Mouse (Mus musculus) small intestine, adult 2 months (tissue): Measurements from ENCODE around the gene Msantd3. TPM values are rescaled to one million over a fixed set of nuclear protein-coding genes. Genes with fewer than 3 reads are reported as not detected.

ENCODE experiments used
- H3K27ac ChIP-seq: fragments of 200-500 bp; 2 replicates; pipeline ENCODE4 v1.5.1; 2012; ENCODE audit warnings: low read depth, low read length, control low read depth, inconsistent platforms; ENCODE audit not compliant: insufficient read depth
- H3K27me3 ChIP-seq: fragments of 200-500 bp; 2 replicates; pipeline ENCODE4 v1.6.1; 2012; ENCODE audit warnings: mild to moderate bottlenecking, moderate library complexity, low read length, inconsistent platforms; ENCODE audit not compliant: control insufficient read depth, insufficient read depth
- H3K36me3 ChIP-seq: fragments of 200-500 bp; 2 replicates; pipeline ENCODE4 v1.6.1; 2012; ENCODE audit warnings: mild to moderate bottlenecking, low read length, control low read depth, inconsistent platforms; ENCODE audit not compliant: control insufficient read depth, insufficient read depth
- H3K4me1 ChIP-seq: fragments of 200-500 bp; 2 replicates; pipeline ENCODE4 v1.6.1; 2012; ENCODE audit warnings: low read length, inconsistent platforms, mixed read lengths; ENCODE audit not compliant: control insufficient read depth, insufficient read depth, insufficient read length
- H3K4me3 ChIP-seq: fragments of 200-500 bp; 2 replicates; pipeline ENCODE4 v1.5.1; 2012; ENCODE audit warnings: low read depth, mild to moderate bottlenecking, control low read depth, inconsistent platforms, low read length, moderate library complexity
- CTCF ChIP-seq: fragments of 200-500 bp; IDR thresholded peaks from 2 replicates; pipeline ENCODE4 v1.5.1; 2012; ENCODE audit warnings: low read depth, mild to moderate bottlenecking, control low read depth, inconsistent platforms, low read length, moderate library complexity, mixed read lengths; ENCODE audit not compliant: insufficient replicate concordance, insufficient read length; ENCODE audit errors: extremely low read depth
- POLR2A ChIP-seq: fragments of 200-500 bp; IDR thresholded peaks from 2 replicates; pipeline ENCODE4 v1.6.1; 2012; ENCODE audit warnings: low read depth, mild to moderate bottlenecking, control low read depth, inconsistent platforms, low read length, moderate library complexity
- WGBS: fragments of 180-500 bp; shearing (Covaris S2); methylation state at CpG from one replicate; pipeline ENCODE4 v1.1.7; 2018; 5-methylcytosine and 5-hydroxymethylcytosine counted together
- polyA plus RNA-seq: library from polyadenylated mRNA; depleted of rRNA; stranded (reverse); fragments of >200 nt; gene quantifications from 2 replicates; pipeline ENCODE4 v1.2.3, GENCODE M21; 2012

Msantd3 gene
- polyA plus RNA-seq, 1 experiment = 0.58 TPM

- Histone ChIP-seq H3K4me1 (no peaks in the 10 kb centered on the region), H3K36me3 (no peaks in the 10 kb centered on the region), H3K27me3 (no peaks in the 10 kb centered on the region), H3K4me3 (no peak overlapping the region), H3K27ac (no peak overlapping the region)
- TF ChIP-seq CTCF (no peak), POLR2A (no peak)
- 62% methylated on average over 4 of the region's 4 CpGs for WGBS
Observed at GRCm38 (mm10) chr4:48578399-48578798, 38.7 kb downstream of the Msantd3 start.

GRCm38 (mm10) chr4:48579475-48580110, 39.9 kb downstream of the Msantd3 start:
- Histone ChIP-seq H3K27me3 (no peaks in the 10 kb centered on the region), H3K27ac (no peak overlapping the region), H3K4me1 (no peaks in the 10 kb centered on the region), H3K4me3 (no peak overlapping the region), H3K36me3 (no peaks in the 10 kb centered on the region)
- WGBS = 80% methylated on average over 6 of the region's 6 CpGs
- TF ChIP-seq POLR2A (no peak), CTCF (no peak)

DNA sequence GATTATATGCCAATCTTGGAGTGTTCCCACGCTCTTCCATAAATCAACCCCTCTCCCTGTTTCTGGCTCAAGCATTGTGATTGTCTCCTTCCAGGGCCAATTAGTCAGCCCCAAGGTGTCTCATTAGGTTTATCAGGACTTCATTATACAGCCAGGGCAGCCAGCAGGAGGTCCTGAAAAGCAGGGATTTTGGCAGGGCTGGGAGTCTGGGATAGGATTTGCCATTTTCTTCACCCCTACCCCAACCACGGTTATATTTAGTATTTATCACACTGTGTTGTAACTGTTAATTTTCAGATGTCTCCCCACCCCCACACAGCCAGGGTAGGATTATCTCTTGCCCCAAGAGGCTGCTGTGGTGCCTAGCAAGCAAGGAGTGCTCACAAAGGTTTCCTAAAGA, 41.5 kb downstream of the Msantd3 start:
- peaks cover 2% of the 10 kb centered on the region; the same call in 1 of the 2 replicates for H3K4me1 ChIP-seq
- no peaks in the 10 kb centered on the region for H3K27me3 ChIP-seq
- no peak for TF ChIP-seq CTCF
- H3K36me3 ChIP-seq = no peaks in the 10 kb centered on the region
- H3K27ac ChIP-seq = no peak overlapping the region
- H3K4me3 ChIP-seq = no peak overlapping the region
- WGBS = 48% methylated on average over 2 of the region's 2 CpGs

GRCm38 (mm10) chr4:48581993-48582392, 42.3 kb downstream of the Msantd3 start:
- TF ChIP-seq CTCF = no peak
- TF ChIP-seq POLR2A = no peak
- 86% methylated on average over 3 of the region's 3 CpGs for WGBS
- H3K36me3 ChIP-seq = no peaks in the 10 kb centered on the region
- no peaks in the 10 kb centered on the region for H3K27me3 ChIP-seq
- H3K27ac ChIP-seq = no peak overlapping the region
- H3K4me1 ChIP-seq = peaks cover 2% of the 10 kb centered on the region; the same call in 1 of the 2 replicates
- H3K4me3 ChIP-seq = no peak overlapping the region

GRCm38 (mm10) chr4:48582941-48583340, 43.2 kb downstream of the Msantd3 start:
- no peak for TF ChIP-seq CTCF
- TF ChIP-seq POLR2A = no peak
- no peak overlapping the region for H3K27ac ChIP-seq
- H3K27me3 ChIP-seq = no peaks in the 10 kb centered on the region
- peaks cover 2% of the 10 kb centered on the region; the same call in 1 of the 2 replicates for H3K4me1 ChIP-seq
- no peaks in the 10 kb centered on the region for H3K36me3 ChIP-seq
- 86% methylated on average over 2 of the region's 2 CpGs for WGBS
- H3K4me3 ChIP-seq = no peak overlapping the region

DNA sequence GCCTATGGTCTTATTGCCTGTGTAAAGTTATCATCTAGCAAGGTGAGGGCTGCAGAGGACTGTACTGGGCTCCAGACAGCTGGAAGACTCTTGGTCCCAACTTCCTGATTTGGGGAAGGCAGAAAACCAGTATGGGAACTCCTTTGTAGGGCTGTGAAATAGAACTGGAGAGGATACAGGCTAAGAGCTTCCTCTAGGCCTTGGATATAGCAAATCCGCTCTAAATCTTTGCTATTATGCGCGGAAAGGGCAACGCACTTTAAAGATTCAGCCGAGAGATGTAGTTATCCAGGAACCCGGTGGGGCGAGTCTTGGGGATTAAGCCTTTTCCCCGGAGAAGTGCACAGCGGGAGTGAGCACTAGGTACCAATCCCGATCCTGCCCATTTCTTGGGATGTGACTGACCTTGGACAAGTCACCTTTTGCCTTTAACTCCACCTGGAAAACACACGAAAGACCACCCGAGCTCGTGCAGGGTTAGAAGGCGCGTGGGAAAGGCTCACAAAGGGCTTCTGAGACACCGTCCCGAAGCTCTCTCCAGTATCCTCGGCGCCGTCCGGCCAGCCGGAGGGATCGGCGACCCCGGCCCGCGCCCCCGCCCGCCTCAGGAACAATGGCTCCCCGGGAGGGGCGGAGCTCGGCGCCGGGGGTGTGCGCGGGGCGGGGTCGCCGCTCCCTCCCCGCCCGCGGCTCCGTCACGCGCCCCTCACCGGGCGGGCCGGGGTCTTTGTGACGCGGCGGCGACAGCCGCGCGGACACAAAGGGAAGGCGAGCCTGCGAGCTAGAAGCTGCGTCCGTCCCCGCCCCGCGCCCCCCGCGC, 44.9 kb downstream of the Msantd3 start, which contains the start of gene Tmeff1:
Tmeff1 (plus strand) TSS at position 754 of the 820 bp plus-strand sequence.
- H3K4me1 ChIP-seq = peaks cover 2% of the 10 kb centered on the region; the same call in 1 of the 2 replicates
- TF ChIP-seq POLR2A = no peak
- TF ChIP-seq CTCF = no peak
- H3K27me3 ChIP-seq = no peaks in the 10 kb centered on the region
- WGBS = 3% methylated on average over 64 of the region's 64 CpGs
- H3K27ac ChIP-seq = no peak within 1 kb of the TSS
- H3K36me3 ChIP-seq = no peaks in the 10 kb centered on the region
- H3K4me3 ChIP-seq = peak within 1 kb of the TSS; percentile 74
